Mouse (Mus musculus) G1E (cell line): ENCODE measurements at regions not wholly inside any gene's neighbourhood (a gene's known extent, or its start where the extent isn't known, plus 50 kb on each side); places are given as distances from the start of the nearest gene placed in this dataset.

Experiments
- CTCF ChIP-seq: IDR thresholded peaks from 2 replicates; pipeline ENCODE4 v1.5.1; 2012; ENCODE audit warnings: low read depth, low read length, inconsistent platforms, mixed read lengths
- GATA1 ChIP-seq: IDR thresholded peaks from 2 replicates; pipeline ENCODE4 v1.6.1; 2012; ENCODE audit warnings: borderline replicate concordance, low read length, inconsistent platforms, mixed read lengths

DNA sequence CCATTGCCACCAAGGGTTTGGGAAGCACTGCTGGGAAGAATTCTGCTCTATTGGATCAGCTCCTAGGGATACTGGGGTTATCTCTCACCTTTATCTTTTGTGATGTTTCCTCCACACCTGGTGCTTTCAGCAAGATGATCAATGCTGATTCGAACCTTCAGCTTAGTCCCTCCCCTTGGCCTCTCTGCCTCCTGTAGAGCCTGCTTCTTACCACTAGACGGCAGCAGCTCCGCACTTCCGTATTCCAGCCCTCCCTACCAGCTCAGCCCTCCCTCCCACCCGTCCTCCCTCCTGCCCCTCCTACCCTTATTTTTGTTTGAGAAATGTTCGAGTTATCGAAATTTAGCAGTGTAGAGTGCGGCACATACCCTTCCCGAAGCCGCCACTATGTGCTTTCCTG is 55.5 kb upstream of the Itga11 start:
- TF ChIP-seq CTCF, result peak; percentile 61
- no peak for TF ChIP-seq GATA1
